Mouse (Mus musculus) cerebellum, adult 2 months (tissue): ENCODE results near the gene Poldip3. TPM values are rescaled to one million over a fixed set of nuclear protein-coding genes. Genes with fewer than 3 reads are reported as not detected.

Source experiments
- DNase-seq, 2 experiments: peaks; one replicate each; pipeline ENCODE4 v3.0.0; 2021
- H3K27ac ChIP-seq: fragments of 200-500 bp; 2 replicates; pipeline ENCODE4 v1.5.1; 2012; ENCODE audit warnings: low read length, control low read depth, inconsistent platforms; ENCODE audit not compliant: insufficient read depth
- H3K27me3 ChIP-seq: fragments of 200-500 bp; 2 replicates; pipeline ENCODE4 v1.6.1; 2012; ENCODE audit warnings: inconsistent platforms, mild to moderate bottlenecking, low read length, moderate library complexity; ENCODE audit not compliant: control insufficient read depth, insufficient read depth
- H3K4me1 ChIP-seq: fragments of 200-500 bp; 2 replicates; pipeline ENCODE4 v1.6.1; 2011; ENCODE audit warnings: low read length; ENCODE audit not compliant: control insufficient read depth, insufficient read depth
- H3K4me3 ChIP-seq: fragments of 200-500 bp; replicated peaks from 2 replicates; pipeline ENCODE3; 2011; ENCODE audit warnings: mild to moderate bottlenecking, low read depth, low read length, control low read depth; ENCODE audit not compliant: insufficient read depth
- CTCF ChIP-seq: fragments of 200-500 bp; IDR thresholded peaks from 2 replicates; pipeline ENCODE4 v1.5.1; 2011; ENCODE audit warnings: low read depth, mild to moderate bottlenecking, control low read depth, low read length, moderate library complexity, borderline replicate concordance; ENCODE audit not compliant: insufficient read depth
- POLR2A ChIP-seq: fragments of 200-500 bp; IDR thresholded peaks from 2 replicates; pipeline ENCODE4 v1.6.1; 2011; ENCODE audit warnings: low read length, control low read depth, borderline replicate concordance; ENCODE audit not compliant: insufficient read depth
- WGBS: fragments of 180-500 bp; shearing (Covaris S2); methylation state at CpG from one replicate; pipeline ENCODE4 v1.1.7; 2018; 5-methylcytosine and 5-hydroxymethylcytosine counted together
- polyA plus RNA-seq: library from polyadenylated mRNA; depleted of rRNA; stranded (reverse); fragments of >200 nt; gene quantifications from 2 replicates; pipeline ENCODE4 v1.2.3, GENCODE M21; 2012

The Poldip3 gene
- polyA plus RNA-seq, 1 experiment, result 73.3 TPM

DNA sequence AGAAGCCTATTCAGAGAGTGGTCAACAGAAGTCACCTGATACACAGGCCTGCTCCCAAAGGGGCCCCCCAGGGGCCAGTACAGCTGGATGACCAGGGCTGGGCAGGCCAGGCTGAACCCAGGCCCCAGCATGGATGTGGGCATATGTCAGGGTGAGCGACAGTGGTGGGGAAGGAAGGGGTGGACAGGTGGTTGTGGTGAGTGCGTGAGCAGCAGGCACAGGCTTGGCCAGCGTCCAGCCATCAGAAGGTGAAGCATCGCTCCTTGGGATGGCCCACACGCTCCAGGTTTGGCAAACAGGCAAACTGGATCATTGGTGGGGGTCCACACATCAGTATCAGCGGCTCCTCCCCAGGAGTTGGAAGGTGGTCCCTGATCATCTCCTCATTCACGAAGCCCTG, 5.1 kb upstream of the Poldip3 start:
- Histone ChIP-seq H3K27ac (no peak overlapping the region), H3K27me3 (no peaks in the 10 kb centered on the region), H3K4me3 (no peak overlapping the region), H3K4me1 (no peaks in the 10 kb centered on the region; the same call in none of the 2 replicates)
- DNase-seq, result no peak
- WGBS, result 48% methylated on average over 7 of the region's 7 CpGs
- TF ChIP-seq POLR2A (no peak), CTCF (no peak)

DNA sequence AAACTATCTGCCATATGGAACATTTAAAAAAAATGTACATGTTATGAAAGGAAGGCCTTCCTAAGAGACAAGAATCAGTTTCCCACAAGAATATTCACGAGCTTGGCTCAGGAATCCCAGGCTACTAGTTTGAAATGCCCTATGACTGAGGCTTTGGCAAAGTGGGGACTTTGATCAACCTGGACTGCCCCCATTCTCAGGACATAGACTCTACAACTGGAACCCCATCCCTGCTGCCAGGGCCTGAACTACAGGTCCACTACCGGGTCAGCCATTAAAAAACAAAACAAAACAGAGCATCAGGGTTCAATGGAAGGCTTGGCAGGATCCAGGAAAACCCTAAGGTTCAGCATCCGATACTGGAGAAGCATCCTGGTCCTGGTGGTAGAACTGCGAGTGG, 1.5 kb upstream of the Poldip3 start:
- 76% methylated on average over 4 of the region's 4 CpGs for WGBS
- Histone ChIP-seq H3K27me3 (no peaks in the 10 kb centered on the region), H3K4me3 (no peak overlapping the region), H3K27ac (0 out of 2 replicates have a peak overlapping the region, but pooled peaks have one; percentile 6), H3K4me1 (peaks cover 2% of the 10 kb centered on the region; the same call in 1 of the 2 replicates)
- no peak for DNase-seq
- TF ChIP-seq POLR2A, result no peak
- TF ChIP-seq CTCF, result no peak

DNA sequence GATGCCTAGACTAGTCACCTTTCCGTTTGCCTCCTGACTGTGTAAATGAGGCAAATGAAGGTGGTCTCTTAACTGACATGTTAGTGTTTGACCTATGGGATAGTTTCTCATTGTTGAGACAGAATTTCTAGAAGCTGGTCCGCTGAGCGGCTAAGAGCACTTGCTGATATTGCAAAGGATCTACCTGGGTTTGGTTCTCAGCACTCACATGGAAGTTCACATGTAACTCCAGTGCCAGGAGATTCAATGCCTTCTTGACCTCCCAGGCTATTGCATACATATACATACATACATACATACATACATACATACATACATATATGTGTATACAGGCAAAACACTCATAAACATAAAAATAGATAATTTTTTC, 874 bp upstream of the Poldip3 start:
- no peak for TF ChIP-seq POLR2A
- no peak for TF ChIP-seq CTCF
- H3K27me3 ChIP-seq, result no peaks in the 10 kb centered on the region
- H3K4me1 ChIP-seq, result peaks cover 5% of the 10 kb centered on the region; the same call in 1 of the 2 replicates
- peak overlapping the region; percentile 99 for H3K4me3 ChIP-seq
- WGBS, result 22% methylated on average over 3 of the region's 3 CpGs
- no peak for DNase-seq
- peak overlapping the region; percentile 100 for H3K27ac ChIP-seq

DNA sequence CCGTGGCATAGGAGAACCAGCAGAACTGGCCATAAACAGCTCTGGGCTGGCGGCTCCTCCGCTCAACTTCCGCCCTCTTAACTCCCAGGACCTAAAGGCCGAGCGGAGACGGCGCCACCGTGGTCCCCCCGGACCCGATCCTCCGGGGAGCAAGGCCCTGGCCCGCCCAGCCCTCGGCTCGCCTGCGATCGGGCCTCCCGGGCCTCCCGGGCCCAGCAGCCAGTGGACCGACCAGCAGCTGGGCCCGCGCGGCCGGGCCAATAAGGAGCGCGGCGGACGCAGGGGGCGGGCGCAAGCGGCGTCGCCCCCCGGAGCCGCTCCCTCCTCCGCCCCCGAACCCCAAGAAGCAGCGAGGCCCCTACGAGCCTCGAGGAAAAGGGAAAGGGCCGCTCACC, 386 bp downstream of the Poldip3 start:
- under 1% methylated on average over 41 of the region's 41 CpGs for WGBS
- no peak for DNase-seq
- Histone ChIP-seq H3K4me3 (peak overlapping the region; percentile 99), H3K4me1 (peaks cover 8% of the 10 kb centered on the region; the same call in 1 of the 2 replicates), H3K27ac (peak overlapping the region; percentile 100), H3K27me3 (no peaks in the 10 kb centered on the region)
- TF ChIP-seq CTCF, result no peak
- no peak for TF ChIP-seq POLR2A

DNA sequence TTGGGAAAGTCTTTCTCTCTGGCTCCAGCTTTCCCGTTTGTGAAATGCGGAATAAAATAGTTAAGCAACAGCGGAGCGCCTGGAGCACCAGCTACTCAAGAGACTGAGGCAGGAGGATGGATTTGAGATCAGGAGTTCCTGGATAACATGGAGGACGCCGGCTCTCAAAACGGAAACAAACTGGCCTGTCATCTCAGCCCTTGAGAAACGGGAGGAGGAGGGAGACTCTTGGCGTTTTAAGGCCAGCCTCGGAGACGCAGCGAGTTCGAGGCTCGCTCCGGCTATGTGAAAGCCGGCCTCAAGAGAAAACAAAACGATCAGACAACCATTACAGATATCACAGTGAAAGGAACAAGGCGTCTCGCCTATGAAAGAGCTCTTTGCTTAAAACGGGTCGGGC, 789 bp downstream of the Poldip3 start:
- no peak for DNase-seq
- Histone ChIP-seq H3K4me3 (peak overlapping the region; percentile 99), H3K4me1 (peaks cover 8% of the 10 kb centered on the region; the same call in 1 of the 2 replicates), H3K27ac (peak overlapping the region; percentile 100), H3K27me3 (no peaks in the 10 kb centered on the region)
- no peak for TF ChIP-seq POLR2A
- WGBS, result 2% methylated on average over 21 of the region's 21 CpGs

DNA sequence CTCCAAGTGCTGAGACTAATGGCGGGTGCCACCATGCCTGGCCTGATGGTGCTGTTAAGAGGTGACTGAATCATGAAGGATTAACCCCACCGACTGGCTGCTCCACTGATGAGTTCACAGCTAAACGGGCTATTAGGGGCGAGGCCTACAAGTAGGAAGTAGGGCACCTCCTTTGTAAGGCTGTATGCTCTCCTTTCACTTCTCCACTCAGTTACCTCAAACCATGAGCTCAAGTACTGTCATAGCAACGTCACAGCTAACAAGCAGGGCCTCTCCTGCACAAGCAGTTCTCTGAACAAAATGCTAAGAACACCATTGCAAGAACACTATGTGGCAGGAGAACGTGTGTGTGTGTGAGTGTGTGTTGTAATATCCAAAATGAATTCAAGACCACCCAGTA, 3.6 kb downstream of the Poldip3 start:
- H3K27me3 ChIP-seq, result no peaks in the 10 kb centered on the region
- H3K27ac ChIP-seq, result no peak overlapping the region
- WGBS, result 84% methylated on average over 6 of the region's 6 CpGs
- peaks cover 20% of the 10 kb centered on the region for H3K4me1 ChIP-seq
- DNase-seq, result no peak
- TF ChIP-seq POLR2A (no peak), CTCF (no peak)
- H3K4me3 ChIP-seq, result no peak overlapping the region

DNA sequence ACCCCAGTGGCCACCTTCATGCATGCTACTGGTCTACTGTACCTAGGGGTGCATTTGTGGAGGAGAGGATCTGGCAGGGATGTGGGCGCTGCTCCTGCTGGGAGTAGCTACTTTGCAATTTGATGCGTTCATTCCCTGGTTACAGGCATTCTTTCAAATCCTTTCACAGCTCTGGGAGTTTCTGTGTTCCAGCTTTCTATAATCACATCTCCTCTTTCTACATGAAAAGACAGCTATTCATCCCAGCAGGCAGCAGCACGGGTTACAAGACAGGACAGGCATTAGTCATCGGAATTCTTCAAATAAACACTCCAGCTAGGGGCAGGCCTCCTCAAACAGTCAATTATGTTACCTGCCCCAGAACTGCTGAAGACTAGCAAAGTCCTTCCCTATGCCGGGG, 6.3 kb downstream of the Poldip3 start:
- no peak for TF ChIP-seq POLR2A
- no peak for TF ChIP-seq CTCF
- 19% methylated on average over 5 of the region's 5 CpGs for WGBS
- DNase-seq, result no peak
- H3K4me1 ChIP-seq, result peaks cover 22% of the 10 kb centered on the region
- no peak overlapping the region for H3K4me3 ChIP-seq
- H3K27me3 ChIP-seq, result no peaks in the 10 kb centered on the region
- H3K27ac ChIP-seq, result peak overlapping the region; percentile 45; the same call in 1 of the 2 replicates

DNA sequence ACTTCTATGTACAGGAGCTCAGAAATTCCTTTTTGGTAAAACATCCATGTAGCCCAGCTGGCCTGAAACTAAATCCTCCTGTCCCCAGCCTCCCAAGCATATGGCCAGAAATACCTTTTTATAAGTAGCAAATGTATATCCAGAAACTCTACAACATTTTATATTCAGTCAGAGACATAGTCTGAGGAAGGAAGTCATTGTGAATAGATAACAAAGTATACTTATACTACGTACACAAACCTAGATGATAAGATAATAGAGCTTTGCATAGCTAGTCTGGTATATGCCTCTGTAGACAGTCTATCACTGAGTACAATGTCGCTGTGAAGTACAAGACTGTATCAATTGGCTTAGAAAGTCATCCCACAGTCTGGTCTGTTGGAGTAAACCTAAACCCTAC, 13.5 kb downstream of the Poldip3 start:
- whole genome bisulfite sequencing, result 93% methylated on average over 2 of the region's 2 CpGs
- Histone ChIP-seq H3K4me1 (peaks cover 4% of the 10 kb centered on the region; the same call in 1 of the 2 replicates), H3K4me3 (no peak overlapping the region), H3K27ac (no peak overlapping the region), H3K27me3 (no peaks in the 10 kb centered on the region)
- no peak for TF ChIP-seq POLR2A
- no peak for DNase-seq
